Mouse (Mus musculus) B cell, adult (primary cell): Measurements from ENCODE around the gene Fbxw17. TPM values are rescaled to one million over a fixed set of nuclear protein-coding genes. Genes with fewer than 3 reads are reported as not detected.

Experiments
- total RNA-seq: library from RNA; stranded (reverse); gene quantifications from 4 replicates; pipeline ENCODE4 v1.2.4, GENCODE M21; 2023; ENCODE audit not compliant: inconsistent age

Gene Fbxw17
- total RNA-seq, result 7.6 to 10.4 TPM (median 9.2 TPM) in 4 replicates

DNA sequence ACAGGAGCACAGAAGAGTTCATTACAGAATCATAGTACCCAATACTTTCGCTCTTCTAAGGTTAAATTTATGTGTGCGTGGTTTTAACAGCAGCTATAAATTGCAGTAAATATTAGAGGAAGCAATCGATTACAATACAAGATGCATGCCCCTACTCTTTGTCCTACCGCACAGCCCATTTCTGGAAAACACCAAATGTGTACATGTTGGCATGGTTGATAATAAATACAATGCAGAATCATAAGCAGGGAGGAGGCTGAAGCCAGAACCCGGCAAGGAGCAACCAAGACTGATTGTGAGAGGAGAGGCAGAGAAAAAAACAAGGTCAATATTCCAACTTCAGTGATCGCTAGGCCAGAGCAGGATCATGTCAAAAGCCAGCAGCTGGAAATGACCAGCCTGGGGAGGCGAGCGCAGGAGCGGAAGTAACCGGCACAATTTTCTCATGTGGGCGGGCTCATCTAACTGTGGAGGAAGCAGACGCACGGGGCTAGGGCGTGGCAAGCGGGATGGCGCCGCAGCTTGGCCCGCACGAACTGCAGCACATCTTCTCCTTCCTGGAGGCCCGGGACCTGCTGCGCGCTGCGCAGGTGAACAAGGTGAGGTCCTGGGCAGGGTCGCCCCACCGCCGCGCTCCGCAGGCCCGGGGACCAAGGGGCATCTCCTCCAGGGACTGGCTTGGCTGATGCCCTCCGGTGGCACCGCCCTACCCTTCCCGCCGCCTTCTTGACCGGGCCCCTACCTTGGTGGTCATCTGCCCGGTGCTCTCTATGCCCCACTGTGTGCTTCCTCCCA lies at the start of gene Fbxw17:
Gene Fbxw17 (plus strand): TSS at position 476 of the 795 bp plus-strand sequence.

DNA sequence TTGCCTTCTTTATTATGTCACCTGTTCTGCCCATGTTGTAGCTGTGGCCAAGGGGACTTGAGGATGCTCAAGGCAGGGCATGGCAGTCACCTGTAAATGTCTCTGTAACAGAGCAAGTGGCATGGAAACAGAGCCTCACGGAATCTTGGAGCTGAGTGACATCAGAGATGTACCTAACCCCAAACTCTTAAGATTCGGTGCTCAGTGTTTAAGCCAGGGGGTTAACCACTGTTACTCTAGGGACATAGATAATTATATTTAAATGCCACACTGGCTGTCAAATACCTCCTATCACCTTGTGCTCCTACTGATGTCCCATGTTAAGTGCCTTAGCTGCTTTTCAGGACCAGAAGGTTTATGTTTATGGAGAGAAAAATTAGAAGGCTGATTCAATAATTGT lies 26.1 kb downstream of the Fbxw17 start, which contains the start of gene Gm47429:
Gene Gm47429 (minus strand): TSS at position 101 of the 400 bp plus-strand sequence.

DNA sequence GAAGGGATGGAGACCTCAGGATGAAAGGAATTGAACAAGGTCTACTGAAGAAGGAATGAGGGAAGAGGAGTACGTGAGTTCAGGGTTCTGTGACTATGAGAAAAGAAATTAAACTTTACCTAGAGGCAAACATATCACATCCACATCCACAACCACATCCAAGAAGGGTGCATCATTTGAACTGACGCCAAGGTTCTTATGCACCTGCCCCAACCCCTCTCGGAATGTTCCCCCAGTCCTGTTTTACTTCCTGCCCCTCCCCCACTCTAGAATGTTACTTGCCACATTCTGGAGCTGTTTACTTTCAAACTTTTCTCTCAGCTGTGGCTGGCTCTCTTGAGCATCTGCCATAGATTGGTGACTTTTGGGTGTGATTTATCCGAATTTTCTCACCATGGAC lies 49.3 kb downstream of the Fbxw17 start, which contains the start of gene Nutm2:
Gene Nutm2 (plus strand): TSS at position 301 of the 400 bp plus-strand sequence.

Other genes with a start within 250 kb of the Fbxw17 start
- gene Gm906, start 167.6 kb upstream of the Fbxw17 start, total RNA-seq, result not detected in 4 replicates
- gene Gm47429, start 26.0 kb downstream of the Fbxw17 start, total RNA-seq, result not detected in 4 replicates
- gene Nutm2, start 49.4 kb downstream of the Fbxw17 start, total RNA-seq, result not detected in 4 replicates
- gene Gm904, start 225.4 kb downstream of the Fbxw17 start, total RNA-seq, result not detected in 4 replicates